Mouse (Mus musculus) thymus, postnatal 0 days (tissue): ENCODE measurements around the gene Ltb4r2. TPM values are rescaled to one million over a fixed set of nuclear protein-coding genes. Genes with fewer than 3 reads are reported as not detected.
A peak's percentile ranks its signal among the peaks of the same experiment; 100 is the strongest.

Source experiments
- DNase-seq: peaks from one replicate; pipeline ENCODE4 v3.0.0-alpha.2; 2015; ENCODE audit warnings: low spot score
- polyA plus RNA-seq: library from polyadenylated mRNA; unstranded; fragments of >200 nt; fragmentation: Nextera tagmentation; extraction: Ambion mirVana; gene quantifications from 2 replicates; pipeline ENCODE4 v1.2.1, GENCODE M21; 2015

The Ltb4r2 gene
- polyA plus RNA-seq, 1 experiment from 2014 or later = 0.78 TPM

DNA sequence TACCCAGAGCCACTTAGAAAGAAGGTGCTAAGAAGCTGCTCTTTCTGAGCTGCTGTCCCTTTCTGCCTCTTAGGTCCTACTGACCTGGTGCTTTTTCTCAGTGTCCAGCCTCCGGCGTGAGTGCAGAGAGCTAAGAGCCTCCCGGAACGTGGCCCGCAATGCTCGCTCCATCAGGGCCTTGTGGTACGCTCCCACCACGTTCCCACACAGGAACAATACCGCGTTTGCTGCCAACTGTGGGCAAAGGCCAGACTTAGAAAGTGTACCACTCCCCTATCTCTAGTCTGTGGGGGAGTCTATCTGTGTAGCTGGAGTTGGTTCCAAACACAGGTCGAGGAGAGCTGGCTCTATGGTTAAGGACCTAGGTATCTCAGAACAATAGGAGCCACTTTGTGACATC is 19.5 kb downstream of the Ltb4r2 start:
- DNase-seq = no peak

DNA sequence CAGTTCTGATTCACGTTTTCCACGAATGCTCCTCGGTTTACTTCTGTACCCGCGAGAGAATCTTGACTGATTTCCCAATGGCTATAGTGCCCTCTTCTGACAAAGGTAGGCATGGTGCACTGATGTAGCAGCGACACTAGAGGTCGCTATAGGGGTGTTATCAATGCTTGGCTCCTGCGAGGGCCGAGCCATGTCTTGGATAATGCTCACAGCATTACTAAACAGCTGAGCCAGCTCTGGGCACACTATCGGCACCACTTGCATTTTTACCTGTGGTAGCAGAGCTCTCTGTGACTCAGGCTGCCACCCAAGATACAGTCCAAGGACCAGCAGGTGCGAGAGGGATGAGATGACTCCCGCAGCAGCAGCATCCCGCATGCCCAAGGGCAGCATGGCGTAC is 20.1 kb downstream of the Ltb4r2 start:
- peak; percentile 78 for DNase-seq

DNA sequence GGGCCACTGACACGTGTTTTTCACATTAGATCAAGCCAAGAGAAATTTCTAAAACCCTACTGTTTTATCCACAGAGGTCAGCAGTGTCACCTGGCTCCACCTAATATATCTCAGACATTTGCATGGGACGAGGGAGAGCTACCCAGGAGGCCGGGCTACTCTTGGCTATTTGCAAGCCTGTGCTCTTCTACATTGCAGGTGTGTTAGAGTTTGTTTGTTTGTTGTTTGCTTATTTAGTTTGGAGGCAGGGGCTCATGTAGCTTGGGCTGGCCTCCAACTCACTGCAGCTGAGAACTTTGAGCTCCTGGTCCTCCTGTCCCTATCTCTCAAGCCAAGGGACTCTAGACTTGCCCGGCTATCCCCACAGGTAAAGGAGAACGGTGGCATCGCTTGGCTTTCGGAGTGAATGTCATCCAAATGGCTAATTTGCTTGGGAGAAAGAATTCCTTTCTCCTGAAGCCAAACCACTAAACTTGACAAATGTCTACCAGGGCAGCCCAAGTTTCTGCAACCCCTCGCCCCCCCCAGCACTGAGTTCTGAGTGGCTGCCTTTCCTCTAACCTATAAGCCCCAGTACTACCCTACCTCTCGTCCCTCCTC is 21.2 kb downstream of the Ltb4r2 start:
- DNase-seq = no peak

DNA sequence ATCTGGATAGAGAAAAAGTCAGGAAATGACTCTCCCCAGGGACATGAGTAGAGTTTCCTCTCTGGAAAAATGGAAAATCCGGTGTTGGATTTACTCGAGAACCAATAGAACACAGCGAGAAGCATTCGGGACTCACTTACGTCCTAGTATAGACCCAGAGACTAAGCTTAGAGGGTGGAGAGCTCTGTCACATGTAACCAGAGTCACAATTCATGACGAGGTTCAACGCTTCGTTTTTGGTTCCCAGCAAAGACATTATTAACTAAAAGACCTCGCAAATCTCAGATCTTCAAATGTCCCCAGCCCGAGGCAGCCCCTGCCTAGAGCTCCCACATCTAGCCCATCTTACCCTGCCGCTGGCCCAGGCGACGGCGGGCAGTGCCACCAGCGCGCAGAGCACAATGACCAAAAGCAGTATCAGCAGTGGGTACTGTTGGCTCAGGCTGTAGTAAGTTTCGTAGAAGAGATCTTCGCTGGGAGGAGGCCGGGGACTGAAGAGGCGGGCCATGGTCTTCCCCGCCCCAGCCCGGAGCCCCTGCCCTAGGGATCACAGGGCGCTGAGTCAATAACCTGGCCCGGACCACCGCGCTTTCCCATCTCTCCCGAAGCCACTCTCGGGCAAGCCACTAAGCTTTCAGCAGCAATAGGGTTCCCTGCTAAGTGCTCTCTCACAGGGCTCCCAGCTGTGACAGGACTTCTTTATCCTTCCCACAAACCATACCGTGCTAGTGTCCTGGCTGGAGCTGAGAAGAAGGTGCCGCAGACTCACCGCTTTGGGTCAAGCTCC is 22.1 kb downstream of the Ltb4r2 start:
- DNase-seq = no peak

DNA sequence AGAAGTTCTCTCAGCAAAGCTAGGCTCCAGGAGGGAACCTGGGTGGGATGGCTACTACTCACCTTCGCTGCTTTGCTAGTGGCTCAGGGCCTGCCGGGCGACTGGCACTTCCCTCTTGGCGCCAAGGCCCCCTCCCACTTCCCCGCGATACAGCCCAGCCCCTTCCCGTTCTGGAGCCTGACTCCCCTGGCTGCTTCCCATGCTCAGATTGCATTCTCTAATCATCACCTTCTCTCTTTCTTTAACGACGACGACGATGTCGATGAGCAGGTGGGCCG is 22.7 kb downstream of the Ltb4r2 start, which contains the start of gene Adcy4:
Gene Adcy4, minus strand, starts transcription at position 138 of the 278 bp plus-strand sequence.
- no peak for DNase-seq

DNA sequence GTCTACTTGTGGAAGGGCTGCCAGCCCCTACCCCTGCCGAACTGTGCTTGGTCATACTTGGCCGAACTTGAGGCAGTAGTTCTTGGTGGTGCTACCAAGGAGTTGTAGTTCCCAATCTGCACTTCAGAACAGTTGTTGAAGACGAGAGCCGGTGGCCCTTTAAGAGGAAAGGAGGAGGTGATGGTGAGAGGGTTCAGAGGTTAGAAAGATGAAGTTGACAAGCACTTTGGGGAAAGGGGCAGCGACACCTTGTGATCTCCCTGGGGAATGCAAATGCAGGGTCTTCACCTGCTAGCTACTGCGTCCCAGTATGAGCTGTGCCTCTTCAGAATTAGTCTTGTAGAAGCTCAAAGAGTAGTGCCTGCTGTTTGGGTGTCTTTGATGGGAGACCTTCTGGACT is 24.0 kb downstream of the Ltb4r2 start:
- DNase-seq = peak; percentile 40

DNA sequence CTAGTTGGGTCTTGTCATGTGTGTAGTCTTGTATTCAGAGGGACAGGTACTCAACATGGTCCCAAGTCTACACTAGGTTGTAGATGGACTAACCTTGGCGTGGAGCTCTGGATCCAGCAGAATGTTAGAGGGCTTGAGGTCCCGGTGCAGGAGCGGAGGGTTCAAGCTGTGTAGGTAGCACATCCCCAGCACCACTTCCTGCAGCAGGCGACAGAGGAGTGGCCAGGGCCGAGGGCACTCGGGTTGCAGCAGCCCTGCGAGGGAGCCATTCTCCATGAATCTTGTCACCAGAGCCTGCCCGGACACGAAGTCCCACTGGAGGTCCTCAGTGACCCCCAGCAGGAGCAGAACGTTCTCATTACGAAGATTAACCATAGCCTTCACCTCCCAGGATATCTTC is 26.5 kb downstream of the Ltb4r2 start:
- DNase-seq = no peak

DNA sequence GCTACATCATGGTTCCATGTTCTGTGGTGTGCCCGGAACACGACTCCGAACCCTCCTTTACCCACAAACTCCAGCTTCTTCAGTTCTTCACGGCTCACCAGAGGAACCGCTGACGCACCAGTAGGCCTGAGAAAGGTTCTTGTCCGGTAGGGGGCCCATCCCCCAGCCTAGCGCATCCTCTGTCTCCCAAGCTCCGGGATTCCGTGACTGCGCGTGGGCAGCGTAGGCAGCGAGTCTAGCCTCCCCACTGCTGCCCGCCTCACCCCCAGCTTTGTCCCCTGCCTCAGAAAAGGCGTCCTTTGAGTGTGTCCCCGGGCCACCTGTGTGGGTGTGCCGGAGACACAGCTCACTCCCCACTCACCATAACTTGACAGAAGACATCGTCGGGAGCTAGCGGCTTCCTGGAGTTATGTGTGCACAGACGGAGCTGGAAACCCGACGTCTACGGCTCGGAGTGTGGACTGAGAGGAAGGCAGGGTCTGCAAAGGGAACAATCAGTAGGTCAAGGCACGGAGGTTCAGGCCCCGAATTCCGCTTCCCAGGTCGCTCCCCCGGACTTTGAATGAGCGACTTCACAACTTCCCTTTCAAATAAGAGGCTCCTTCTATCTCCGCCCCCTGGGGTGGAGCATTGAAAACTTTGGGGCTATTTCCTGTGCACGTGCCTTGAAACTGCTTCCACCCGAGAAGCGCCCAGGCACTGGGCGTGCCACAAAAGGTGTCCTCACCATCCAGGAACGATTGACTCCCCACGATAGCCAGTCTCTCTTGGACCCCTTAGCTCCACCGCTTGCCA is 27.2 kb downstream of the Ltb4r2 start, which contains the start of gene Ripk3:
Gene Ripk3, minus strand, starts transcription at position 610 of the 795 bp plus-strand sequence.
- DNase-seq = peak; percentile 85

DNA sequence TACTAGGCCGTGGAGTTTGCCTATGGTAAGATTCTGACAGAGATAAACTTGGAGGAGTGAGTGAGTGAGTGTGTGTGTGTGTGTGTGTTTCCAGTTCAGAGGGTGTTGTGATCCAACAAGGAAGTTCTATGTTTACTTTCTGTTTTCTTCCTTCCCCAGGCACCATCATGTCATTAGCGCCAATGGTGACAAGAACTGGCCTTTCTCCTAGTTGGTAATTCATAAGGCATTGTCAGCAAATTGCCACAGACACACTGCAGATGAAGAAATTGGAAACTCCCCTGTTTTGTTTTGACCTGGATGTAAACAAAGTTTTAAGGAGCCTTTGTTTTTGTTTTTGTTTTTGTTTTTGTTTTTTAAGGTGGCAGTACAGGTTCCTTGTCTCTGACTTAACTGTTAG is 32.2 kb downstream of the Ltb4r2 start:
- DNase-seq = no peak

DNA sequence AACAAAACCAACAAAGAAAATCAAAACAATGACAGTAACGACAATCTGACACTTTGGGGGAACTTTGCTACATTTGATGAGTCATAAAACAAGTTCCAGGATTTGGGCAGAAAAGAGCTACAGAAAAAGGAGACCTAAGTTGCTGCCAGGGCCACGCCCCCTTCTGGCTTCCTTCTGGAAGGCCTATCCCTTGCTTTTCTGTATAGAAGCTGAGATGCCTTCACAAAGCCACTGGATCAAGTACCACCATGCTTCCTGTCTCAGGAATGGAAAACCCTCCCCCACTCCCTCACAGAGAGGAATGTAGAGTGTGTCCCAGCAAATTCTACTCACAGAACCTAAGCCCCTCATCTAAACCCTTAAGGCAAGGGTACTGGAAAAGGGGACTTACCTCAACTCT is 32.7 kb downstream of the Ltb4r2 start:
- no peak for DNase-seq

DNA sequence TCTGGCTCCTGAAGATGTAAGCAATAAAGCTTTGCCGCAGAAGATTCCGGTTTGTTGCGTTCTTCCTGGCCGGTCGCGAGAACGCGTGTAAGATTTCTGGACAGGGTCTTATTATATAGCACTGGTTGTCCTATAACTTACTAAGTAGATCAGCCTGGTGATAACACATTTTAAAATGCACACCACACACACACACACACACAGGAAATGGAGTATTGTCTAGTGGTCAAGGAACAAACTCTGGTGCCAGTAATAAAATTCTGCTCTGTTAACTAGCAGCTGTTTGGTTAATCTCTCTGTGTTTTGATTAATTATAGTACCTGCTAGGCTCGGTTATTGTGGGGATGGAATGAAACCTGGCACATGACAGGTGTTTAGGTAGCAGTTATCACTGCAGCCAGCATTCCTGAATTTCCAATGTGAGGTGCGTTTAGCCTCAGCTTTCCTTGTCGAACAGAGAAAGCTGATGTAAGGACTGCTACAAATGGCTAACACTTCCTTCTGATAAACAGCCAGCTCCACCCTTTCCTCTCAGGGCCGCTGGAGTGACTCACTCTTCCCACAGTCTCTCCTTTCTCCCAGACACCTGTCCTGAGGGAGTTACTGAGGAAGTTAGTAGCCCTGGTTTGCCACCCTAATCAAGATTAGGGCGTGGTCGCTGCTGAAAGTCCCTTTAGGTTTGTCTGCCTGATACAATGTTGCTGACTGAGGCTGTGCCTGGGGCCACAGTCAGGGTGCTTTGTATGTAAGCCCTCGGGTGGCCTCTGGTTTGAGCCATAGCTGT is 34.3 kb downstream of the Ltb4r2 start:
- no peak for DNase-seq

Other genes with a start within 250 kb of the Ltb4r2 start
- 0.07 and 0.08 TPM in 2 replicates for gene Nrl, start 236.4 kb upstream of the Ltb4r2 start, polyA plus RNA-seq
- gene Pck2, start 221.2 kb upstream of the Ltb4r2 start, polyA plus RNA-seq = 4.7 and 5.6 TPM in 2 replicates
- gene Dcaf11, start 201.4 kb upstream of the Ltb4r2 start, polyA plus RNA-seq = 50.3 and 55.9 TPM in 2 replicates
- 2.1 and 3.2 TPM in 2 replicates for gene A730061H03Rik, start 201.0 kb upstream of the Ltb4r2 start, polyA plus RNA-seq
- 0.26 and 0.33 TPM in 2 replicates for gene Fitm1, start 185.8 kb upstream of the Ltb4r2 start, polyA plus RNA-seq
- 281 and 294 TPM in 2 replicates for gene Psme1, start 183.3 kb upstream of the Ltb4r2 start, polyA plus RNA-seq
- 4.8 and 5.6 TPM in 2 replicates for gene Emc9, start 176.1 kb upstream of the Ltb4r2 start, polyA plus RNA-seq
- 604 and 625 TPM in 2 replicates for gene Psme2, start 170.3 kb upstream of the Ltb4r2 start, polyA plus RNA-seq
- gene Rnf31, start 169.7 kb upstream of the Ltb4r2 start, polyA plus RNA-seq = 18.0 and 22.6 TPM in 2 replicates
- gene Irf9, start 157.9 kb upstream of the Ltb4r2 start, polyA plus RNA-seq = 46.6 and 50.2 TPM in 2 replicates
- gene Rec8, start 143.4 kb upstream of the Ltb4r2 start, polyA plus RNA-seq = 0.57 and 0.98 TPM in 2 replicates
- gene Ipo4, start 125.5 kb upstream of the Ltb4r2 start, polyA plus RNA-seq = 32.8 and 39.6 TPM in 2 replicates
- 0.71 and 1.7 TPM in 2 replicates for gene Gm49378, start 123.5 kb upstream of the Ltb4r2 start, polyA plus RNA-seq
- 71.6 and 76.7 TPM in 2 replicates for gene Tm9sf1, start 117.6 kb upstream of the Ltb4r2 start, polyA plus RNA-seq
- 0.62 and 0.81 TPM in 2 replicates for gene Tssk4, start 111.2 kb upstream of the Ltb4r2 start, polyA plus RNA-seq
- gene Mdp1, start 100.9 kb upstream of the Ltb4r2 start, polyA plus RNA-seq = 78.1 and 80.2 TPM in 2 replicates
- gene Gmpr2, start 89.5 kb upstream of the Ltb4r2 start, polyA plus RNA-seq = 67.1 and 71.3 TPM in 2 replicates
- gene Nedd8, start 89.3 kb upstream of the Ltb4r2 start, polyA plus RNA-seq = 529 and 550 TPM in 2 replicates
- 55.4 and 57.7 TPM in 2 replicates for gene Tinf2, start 79.6 kb upstream of the Ltb4r2 start, polyA plus RNA-seq
- 2.0 and 3.0 TPM in 2 replicates for gene Tgm1, start 47.5 kb upstream of the Ltb4r2 start, polyA plus RNA-seq
- gene Rabggta, start 39.2 kb upstream of the Ltb4r2 start, polyA plus RNA-seq = 32.2 and 39.4 TPM in 2 replicates
- 63.6 and 65.8 TPM in 2 replicates for gene Dhrs1, start 15.7 kb upstream of the Ltb4r2 start, polyA plus RNA-seq
- gene Nop9, start 15.7 kb upstream of the Ltb4r2 start, polyA plus RNA-seq = 37.8 and 47.2 TPM in 2 replicates
- 0.14 TPM in 1 of 2 replicates, not detected in the other for gene Cideb, start 3.0 kb upstream of the Ltb4r2 start, polyA plus RNA-seq
- 3.7 and 4.3 TPM in 2 replicates for gene Ltb4r1, start 4.5 kb downstream of the Ltb4r2 start, polyA plus RNA-seq
- gene Adcy4, start 22.7 kb downstream of the Ltb4r2 start, polyA plus RNA-seq = 2.2 and 2.7 TPM in 2 replicates
- gene Ripk3, start 27.4 kb downstream of the Ltb4r2 start, polyA plus RNA-seq = 70.3 and 76.2 TPM in 2 replicates
- gene Nfatc4, start 61.7 kb downstream of the Ltb4r2 start, polyA plus RNA-seq = 1.7 and 2.2 TPM in 2 replicates
- gene Nynrin, start 92.6 kb downstream of the Ltb4r2 start, polyA plus RNA-seq = 1.7 and 2.4 TPM in 2 replicates
- 0.05 and 0.12 TPM in 2 replicates for gene Cbln3, start 123.0 kb downstream of the Ltb4r2 start, polyA plus RNA-seq
- 8.5 and 9.8 TPM in 2 replicates for gene Khnyn, start 123.5 kb downstream of the Ltb4r2 start, polyA plus RNA-seq
- 72.5 and 74.8 TPM in 2 replicates for gene Sdr39u1, start 138.9 kb downstream of the Ltb4r2 start, polyA plus RNA-seq
- gene Cma1, start 183.2 kb downstream of the Ltb4r2 start, polyA plus RNA-seq = 6.9 and 7.2 TPM in 2 replicates
- gene Cma2, start 189.6 kb downstream of the Ltb4r2 start, polyA plus RNA-seq = 0.15 TPM in 1 of 2 replicates, not detected in the other